Mouse (Mus musculus): ENCODE measurements at regions not wholly inside any gene's neighbourhood (a gene's known extent, or its start where the extent isn't known, plus 50 kb on each side); places are given as distances from the start of the nearest gene placed in this dataset.
A peak's percentile ranks its signal among the peaks of the same experiment; 100 is the strongest.
"Not testable (repeated sequence)": the region's sequence is repeated elsewhere in the genome, so short reads cannot be mapped to it uniquely, and the experiment has no call there.

DNA sequence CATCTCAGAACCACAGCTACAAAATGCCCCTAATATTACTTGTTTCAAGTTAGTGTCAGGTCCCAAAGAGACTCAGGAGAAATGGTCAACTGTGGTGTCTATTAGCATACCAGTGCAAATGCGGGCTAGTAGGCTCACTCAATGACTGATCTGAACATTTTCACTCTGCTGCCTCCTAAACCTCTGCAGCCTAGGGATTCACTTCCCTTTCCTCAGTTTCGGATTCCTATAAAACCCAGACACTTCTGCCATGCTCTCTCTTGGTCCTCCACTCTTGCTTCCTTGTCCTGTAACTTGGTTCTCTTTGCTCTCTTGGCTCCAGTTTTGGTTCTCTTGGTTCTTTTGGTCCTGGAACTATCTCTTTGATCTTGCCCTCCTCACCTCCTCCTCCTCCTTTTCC is 206.3 kb upstream of the Spef2 start:
- DNase-seq (ENCODE audit: low spot score): no peak

DNA sequence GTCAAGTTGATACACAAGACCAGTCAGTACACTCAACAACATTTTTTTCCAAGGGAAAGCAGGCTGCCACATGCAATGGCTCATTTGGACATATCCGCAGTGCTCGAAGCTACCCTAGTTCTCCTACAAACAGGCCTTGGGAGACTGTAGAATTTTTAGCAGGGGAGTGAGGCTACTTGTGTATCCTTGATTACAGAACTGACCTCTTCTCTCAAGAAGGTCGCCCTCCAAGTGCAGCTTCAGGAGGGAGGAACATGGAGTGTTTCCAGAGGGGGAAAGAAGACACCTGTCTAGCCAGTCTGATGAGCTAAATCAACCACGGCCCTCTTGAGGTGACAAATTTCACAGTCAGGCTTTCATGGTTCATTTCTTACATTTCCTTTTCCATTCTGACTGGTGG is 202.0 kb upstream of the Prlr start:
- no peak for DNase-seq (ENCODE audit: low spot score)

DNA sequence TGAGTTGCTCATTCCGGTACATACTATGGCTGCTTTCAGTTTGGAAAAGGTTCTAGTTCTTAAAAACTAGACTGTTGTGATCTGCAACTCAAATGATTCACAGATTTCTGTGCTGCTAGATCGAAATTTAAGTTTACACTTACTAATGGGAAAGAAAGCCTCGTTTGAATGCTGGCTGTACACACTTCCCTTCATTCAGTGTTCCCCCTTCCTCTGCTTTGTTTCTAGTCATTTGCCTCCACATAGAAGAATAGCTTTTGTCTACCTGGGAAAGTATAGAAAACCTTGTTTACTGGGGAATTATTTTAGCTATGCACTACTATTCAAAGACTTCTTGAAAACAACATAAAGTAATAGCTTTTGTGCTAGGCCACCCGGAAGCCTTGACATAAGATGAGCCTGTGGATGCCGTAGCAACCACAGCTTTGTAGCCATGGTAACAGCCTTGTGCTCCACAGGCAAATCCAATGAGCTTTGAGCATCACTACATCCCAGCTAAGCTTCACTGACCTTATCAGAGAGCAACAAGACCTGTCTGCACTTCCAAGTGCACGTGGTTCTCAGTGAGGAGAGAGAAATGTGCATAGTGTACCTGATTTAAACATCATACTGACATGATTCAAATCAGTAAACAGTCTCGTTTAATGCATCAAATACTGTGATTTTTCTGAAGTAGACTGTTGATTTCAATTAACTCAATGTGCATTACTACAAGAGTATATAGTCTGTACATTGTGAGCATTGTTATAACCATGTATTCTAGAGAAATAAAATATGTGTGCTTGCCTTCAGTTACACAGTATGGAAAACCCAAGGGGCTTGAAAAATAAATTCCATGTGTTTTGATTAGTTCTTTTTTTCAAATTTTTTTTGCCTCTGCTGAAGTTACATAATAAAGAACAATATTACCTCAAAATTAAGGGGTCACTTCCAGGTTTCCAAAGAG is 165.5 kb upstream of the Prlr start:
- peak; percentile 56 for DNase-seq (ENCODE audit: low spot score)

DNA sequence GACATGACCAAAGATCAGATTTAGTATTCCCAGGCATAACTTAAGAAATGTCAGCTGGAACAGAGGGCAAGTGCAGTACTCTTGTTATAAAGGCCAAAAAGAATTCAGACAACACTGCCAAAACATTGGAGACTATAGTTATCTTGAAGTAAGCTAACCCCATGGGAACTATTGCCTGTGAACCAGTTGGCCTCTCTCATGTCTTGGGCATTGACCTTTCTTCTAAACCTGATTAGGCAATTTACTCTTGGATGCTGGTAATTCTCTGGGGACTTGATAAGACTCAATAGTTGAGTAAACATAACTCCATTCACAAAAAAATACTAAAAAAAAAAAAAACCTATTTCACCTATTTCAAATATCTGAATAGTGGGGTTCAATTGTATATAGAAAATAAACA is 159.8 kb upstream of the Prlr start:
- no peak for DNase-seq (ENCODE audit: low spot score)

DNA sequence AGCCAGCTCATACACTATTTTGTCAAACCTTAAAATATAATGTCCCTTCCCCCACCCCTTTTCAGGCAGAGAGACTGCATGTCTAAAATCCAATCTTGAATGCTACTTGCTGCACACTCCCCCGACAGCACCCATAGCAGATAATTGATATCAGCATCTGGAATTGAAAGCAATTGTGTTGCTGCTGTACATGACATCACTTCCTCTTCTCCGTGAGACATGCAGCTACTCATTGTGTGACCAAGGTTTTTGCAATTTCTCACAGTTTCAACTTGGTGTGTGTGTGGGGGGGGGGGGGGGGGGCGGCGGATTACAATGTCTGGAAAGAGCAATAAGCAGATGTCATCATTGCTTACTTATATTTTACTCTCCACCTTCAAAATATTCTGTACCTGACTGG is 147.1 kb upstream of the Prlr start:
- no peak for DNase-seq (ENCODE audit: low spot score)

DNA sequence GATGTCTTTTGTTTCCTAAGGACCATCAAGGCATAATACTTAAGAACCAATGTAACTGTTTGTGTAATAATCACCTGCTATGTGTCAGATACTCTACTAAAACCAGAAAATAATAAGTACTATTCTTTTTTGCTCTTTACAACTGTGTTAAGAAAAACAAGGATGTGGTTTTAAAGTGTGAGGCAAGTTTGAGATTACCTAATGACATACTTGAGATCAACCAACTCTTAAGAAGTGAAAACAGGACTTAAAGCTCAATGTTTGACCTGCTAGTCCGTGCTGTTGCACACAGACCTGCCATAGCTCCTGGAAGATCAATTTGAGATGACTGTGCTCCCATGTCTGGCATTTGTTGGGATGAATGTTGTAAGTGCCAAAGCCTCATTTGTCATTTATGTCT is 141.5 kb upstream of the Prlr start:
- DNase-seq (ENCODE audit: low spot score): no peak

DNA sequence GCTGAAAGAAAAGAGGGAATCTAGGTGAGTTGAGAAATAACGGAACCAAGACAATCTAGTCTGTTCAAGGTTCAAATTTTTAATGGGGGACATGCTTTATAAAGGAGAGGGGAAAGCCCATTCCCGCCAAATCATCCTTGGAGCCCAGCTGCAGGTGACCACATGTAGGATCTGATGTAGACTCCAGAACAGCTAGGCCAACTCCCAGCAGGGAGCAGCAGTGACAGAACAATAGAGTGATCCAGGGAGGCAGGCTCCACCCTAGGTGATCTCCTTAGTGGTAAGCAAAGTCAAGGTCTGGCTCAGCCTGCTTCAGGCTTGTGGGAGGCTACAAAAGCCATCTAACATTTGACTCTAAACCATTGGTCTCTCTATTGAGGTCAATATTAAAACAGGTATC is 140.5 kb upstream of the Prlr start:
- DNase-seq (ENCODE audit: low spot score): not testable (repeated sequence)

DNA sequence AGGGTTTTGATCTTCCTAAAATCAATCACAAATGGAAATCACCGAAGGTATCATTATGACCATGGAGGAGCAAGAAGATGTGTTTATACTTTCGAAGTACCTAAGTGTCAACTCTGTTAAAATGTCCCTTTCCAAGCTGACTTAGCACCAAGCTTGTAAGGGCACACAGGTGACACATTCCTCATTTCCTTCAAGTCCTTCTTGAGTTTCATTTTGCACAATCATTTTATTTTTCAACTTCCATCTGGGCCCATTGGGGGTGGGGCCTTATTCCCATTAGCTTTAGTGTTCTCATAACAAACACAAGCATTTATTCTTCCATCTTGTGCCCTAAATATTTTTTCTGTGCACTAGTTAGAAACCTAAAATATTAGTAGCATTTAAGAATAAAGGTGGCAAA is 103.5 kb upstream of the Prlr start:
- DNase-seq (ENCODE audit: low spot score): no peak

DNA sequence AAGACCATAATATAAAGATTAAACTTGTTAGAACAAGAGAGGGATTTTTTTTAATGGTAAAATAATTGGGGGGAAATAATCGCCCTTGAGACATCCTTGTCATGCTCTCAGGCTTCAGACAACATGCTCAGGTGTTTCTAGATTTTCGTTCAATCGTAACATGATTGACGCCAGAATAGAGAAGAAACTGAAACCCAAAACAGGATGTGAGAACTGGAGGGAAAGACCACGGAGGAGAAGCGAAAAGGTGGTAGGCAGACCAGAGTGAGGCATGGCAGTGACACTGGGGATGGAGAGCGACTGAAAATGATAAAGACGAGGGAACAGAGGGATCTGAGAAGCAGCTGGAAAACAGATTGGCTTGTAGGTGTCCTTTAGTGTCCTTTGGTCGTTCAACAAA is 102.1 kb upstream of the Prlr start:
- no peak for DNase-seq (ENCODE audit: low spot score)

DNA sequence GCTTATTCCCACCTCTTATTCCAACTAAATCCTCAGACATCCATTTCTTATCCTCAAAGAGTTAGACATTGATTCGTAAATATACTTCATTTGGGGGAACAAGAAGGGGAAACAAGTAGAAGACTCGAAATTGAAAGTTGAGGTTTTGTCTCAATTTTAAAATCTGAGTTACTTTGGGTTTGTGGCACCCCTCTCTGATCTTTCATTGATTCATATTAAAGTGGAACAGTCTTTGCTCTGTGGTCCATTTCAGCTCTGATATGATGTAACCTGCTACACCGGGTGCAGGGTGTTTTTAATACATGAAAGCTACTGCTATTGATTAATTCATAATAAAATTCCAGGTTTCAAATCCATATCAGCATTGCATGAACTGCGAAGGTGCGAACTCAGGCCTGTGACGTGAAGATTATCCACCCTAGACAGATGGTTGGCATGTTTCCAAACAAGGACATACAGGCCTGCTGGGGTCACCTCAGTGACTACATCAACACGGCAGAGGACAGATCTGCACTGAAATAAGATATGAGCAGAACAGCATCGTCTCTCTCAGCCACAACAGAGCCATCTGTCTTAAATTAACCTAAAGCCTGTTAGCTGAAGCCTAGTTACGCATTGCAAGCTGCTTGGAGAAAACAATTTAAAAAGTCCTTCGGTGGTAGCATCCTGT is 101.5 kb upstream of the Prlr start:
- DNase-seq (ENCODE audit: low spot score): peak; percentile 12

DNA sequence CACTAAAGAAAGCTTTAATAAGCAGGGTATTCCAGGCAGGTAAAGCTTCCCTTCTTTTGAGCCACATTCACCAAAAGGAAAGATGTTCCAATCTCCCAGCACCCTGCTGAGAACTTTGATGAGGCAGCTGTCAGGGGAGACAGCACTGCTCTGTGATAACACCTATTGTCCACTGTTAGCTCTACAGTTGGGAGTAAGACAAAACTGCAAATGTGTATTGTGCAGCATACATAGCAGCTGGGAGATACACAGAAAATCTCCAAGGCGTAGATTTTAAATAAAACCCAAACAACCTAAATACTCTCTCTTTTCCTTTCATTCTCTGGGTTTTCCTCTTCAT is 101.0 kb upstream of the Prlr start:
- DNase-seq (ENCODE audit: low spot score): no peak

DNA sequence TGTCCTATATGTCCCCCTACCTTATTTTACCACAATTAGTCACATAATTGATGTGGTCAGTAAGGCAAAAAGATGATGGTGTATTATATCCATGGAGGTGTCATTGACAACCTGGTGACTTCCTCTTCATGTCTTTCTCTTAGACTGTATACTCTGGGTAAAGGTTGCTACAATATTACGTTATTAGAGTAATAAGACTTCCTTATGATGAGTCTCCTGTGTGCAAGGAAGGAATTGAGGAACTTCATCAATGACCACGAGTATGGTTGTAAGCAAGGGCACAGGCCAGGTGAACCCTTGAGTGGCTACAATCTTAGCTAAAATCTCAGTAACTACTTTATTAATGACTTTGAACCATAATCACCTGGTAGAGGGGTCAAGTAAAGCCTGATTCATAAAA is 98.6 kb upstream of the Prlr start:
- no peak for DNase-seq (ENCODE audit: low spot score)

DNA sequence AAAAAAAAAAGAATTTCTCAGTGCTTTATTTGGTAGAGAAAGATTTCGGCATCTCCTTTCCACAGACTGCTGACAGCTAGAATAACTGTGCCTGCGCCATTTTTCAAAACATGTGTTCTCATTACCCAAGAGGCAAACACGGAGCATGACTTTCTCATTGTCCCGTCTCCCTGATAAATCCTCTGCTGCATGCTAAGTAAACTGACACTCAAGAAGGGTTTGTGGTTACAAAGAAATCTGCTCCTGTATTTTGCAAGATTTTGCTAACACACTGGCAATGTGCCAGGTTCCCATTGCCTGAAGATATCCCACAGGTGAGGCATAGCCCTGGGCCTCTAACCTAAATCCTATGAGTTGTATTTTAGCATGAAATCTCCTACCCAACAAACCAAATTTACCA is 97.5 kb upstream of the Prlr start:
- DNase-seq (ENCODE audit: low spot score): no peak

DNA sequence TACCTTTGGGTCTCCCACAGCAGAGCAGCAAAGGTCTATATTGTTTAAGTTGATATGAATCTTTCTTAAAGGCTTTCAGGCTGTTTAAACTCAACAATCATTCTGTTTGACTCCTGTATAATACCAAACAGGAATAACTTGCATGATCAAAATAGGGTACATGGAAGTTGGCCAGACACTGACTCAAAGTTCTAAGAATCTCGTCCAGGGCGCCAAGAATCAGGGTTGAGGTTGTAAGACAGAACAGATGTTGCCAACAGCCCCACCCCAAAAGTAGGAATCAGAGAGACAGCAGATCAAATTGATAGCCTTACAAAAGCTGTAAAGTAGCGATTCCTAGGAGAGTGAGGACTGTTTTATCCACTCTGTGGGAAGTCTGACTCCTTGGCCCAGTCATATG is 88.3 kb upstream of the Prlr start:
- DNase-seq (ENCODE audit: low spot score): no peak

DNA sequence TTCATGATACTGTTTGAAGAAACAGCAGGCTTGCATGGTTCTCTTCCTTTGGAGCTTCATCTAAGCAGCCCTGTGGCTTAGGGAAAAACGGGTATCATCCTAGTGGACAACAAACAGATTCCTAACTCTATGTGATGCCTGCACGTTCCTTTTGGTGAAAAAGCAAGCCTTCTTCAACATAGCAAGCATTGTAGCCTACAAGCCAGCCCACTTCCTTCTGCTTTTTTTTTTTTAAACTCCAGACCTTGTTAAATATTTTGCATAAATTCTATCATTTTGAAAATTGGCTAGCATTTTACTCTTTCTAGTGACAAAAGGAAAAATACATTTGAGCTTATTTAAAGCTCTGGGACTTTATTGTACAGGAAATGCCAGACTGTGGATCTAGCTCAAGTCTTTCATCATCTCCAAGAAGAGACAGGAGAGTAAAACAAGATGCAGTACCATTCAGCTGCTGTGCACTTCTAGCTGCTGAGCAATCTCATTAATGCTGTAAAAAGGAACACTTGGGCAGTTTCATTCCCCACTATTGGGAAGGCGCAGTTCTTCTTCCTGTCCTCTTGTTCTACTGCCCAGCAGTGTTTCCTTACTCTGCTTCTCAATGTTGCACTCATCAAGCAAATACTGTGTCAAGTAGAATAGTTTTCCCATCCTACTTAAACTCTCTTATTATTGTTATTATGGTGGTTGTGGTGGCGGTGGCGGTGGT is 86.5 kb upstream of the Prlr start:
- DNase-seq (ENCODE audit: low spot score): no peak

DNA sequence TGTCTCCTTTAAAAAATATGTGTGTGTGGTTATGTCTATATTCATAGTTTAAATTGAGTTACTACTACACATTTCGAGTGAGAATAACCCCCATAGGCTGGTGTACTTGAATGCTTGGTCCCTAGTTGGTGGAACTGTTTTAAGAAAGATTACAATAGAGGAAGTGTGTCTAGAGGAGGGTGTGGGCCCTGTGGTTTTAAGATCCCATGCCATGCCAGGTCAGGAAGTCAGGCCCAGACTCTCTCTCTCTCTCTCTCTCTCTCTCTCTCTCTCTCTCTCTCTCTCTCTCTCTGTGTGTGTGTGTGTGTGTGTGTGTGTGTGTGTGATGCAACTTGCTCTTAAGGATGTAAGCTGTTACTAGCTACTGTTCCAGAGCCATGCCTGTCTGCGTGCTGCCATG is 73.7 kb upstream of the Prlr start:
- no peak for DNase-seq (ENCODE audit: low spot score)

DNA sequence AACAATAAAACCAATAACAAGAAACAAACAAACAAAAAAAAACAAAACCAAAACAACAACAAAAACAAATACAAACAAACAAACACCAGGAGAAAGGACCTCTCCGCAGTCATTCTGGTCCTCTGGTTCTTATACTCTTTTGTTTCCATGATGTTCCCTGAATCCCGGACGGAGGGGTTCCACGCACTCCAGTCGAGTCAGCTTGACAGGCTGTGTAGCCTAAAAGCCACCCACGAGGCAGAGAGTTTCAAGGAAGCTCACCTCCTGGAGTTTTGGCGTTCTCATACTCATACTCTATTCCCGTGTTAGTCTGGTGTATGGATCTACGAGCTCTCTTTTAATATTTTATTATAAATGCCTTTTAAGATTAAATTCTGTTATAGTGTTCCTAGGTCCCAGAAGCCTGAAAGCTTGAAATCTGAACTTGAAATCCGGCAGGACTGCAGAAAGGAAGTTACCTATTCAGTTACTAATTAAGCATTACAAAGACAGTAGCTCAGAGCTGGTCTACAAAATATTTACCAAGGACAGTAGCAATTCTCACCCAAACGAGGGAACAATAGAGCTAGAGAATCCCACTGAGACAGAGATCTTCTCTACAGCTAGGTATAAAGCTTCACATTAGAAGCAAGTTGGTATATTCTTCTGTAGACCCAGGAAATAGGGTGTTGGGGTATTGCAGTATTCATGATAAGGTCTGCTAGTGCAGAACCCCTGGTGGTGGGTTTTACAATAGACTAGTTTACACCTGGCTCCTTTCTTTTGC is 71.6 kb upstream of the Prlr start:
- DNase-seq (ENCODE audit: low spot score): not testable (repeated sequence)

DNA sequence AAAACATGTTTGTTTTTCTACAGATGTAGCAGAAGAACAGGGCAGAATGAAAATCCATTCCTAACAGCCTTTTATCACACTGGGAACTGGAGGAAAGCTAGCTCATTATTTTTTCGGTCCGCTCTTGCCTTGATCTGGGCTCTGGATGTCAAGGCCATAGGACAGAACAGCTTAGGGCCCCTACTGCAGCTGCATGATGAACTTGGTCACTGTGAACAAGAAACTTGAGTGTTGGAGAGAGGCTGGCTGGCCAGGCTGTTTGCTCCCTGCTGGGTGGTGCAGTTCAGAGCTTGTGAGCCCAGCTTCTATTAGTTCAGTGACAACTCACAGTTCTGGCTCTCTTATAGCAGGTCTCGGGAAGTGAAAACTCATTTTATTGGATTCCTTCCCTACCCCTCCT is 70.2 kb upstream of the Prlr start:
- peak; percentile 5 for DNase-seq (ENCODE audit: low spot score)

Data from retina, embryonic 14.5 days (tissue).